In genomic region chr6:91222694-91223346, GRCm38 (mm10) we compare ENCODE assay signal across 14 mouse cellular contexts. TPM values are rescaled to one million over a fixed set of nuclear protein-coding genes. Genes with fewer than 3 reads are reported as not detected.
A peak's percentile ranks its signal among the peaks of the same experiment; 100 is the strongest.
DNase-seq lines count a peak whose midpoint lies in the region; ATAC-seq and TF ChIP-seq lines count a peak whose summit lies in the region.
"Had no signal": no experiment of that assay in that cellular context is flagged by ENCODE, and none has a peak within 500 bp of the region (broad histone marks: within the 10 kb centered on the region; RNA-seq: fewer than 3 reads in every experiment).

No protein-coding gene starts in this region.

- H3K9me3 ChIP-seq in intestine, embryonic 16.5 days (ENCODE audit: control insufficient read depth, low read length): no peaks in the 10 kb centered on the region
- no peaks in the 10 kb centered on the region for H3K9me3 ChIP-seq in intestine, postnatal 0 days (ENCODE audit: control insufficient read depth)
- no peaks in the 10 kb centered on the region for H3K9me3 ChIP-seq in embryonic facial prominence, embryonic 10.5 days
- H3K9me3 ChIP-seq in embryonic facial prominence, embryonic 12.5 days: no peaks in the 10 kb centered on the region
- H3K9me3 ChIP-seq in lung, postnatal 0 days (ENCODE audit: low read length): no peaks in the 10 kb centered on the region
- H3K9me3 ChIP-seq: forebrain, embryonic 10.5 days; liver, embryonic 13.5 days; megakaryocyte, embryonic 14.5 days; neural tube, embryonic 12.5 days had no signal

- no peak overlapping the region for H3K9ac ChIP-seq in intestine, embryonic 16.5 days (ENCODE audit: low read depth, low read length)
- H3K9ac ChIP-seq in intestine, postnatal 0 days (ENCODE audit: low read depth, low read length): no peak overlapping the region
- no peak overlapping the region for H3K9ac ChIP-seq in embryonic facial prominence, embryonic 12.5 days
- H3K9ac ChIP-seq in lung, postnatal 0 days (replicated peaks; ENCODE audit: low read depth): no peak overlapping the region
- H3K9ac ChIP-seq: liver, embryonic 13.5 days; neural tube, embryonic 12.5 days had no signal

- no peak for TF ChIP-seq EP300 in lung, postnatal 0 days (IDR thresholded peaks at IDR 0.05)

- no peaks in the 10 kb centered on the region; the same call in 1 of the 2 replicates for H3K4me1 ChIP-seq in intestine, embryonic 16.5 days (ENCODE audit: control insufficient read depth, insufficient read depth, low read length)
- H3K4me1 ChIP-seq in intestine, postnatal 0 days (replicated peaks; ENCODE audit: control insufficient read depth, insufficient read depth, low read length): no peaks in the 10 kb centered on the region
- peaks cover 41% of the 10 kb centered on the region for H3K4me1 ChIP-seq in embryonic facial prominence, embryonic 10.5 days
- H3K4me1 ChIP-seq in embryonic facial prominence, embryonic 12.5 days: peaks cover 33% of the 10 kb centered on the region
- H3K4me1 ChIP-seq in lung, postnatal 0 days (ENCODE audit: insufficient read depth, low read depth, low read length): no peaks in the 10 kb centered on the region
- H3K4me1 ChIP-seq: liver, embryonic 13.5 days had no signal

- 0 out of 2 replicates have a peak, but pooled peaks cover 4% of the 10 kb centered on the region for H3K27me3 ChIP-seq in intestine, embryonic 16.5 days (replicated peaks; ENCODE audit: control insufficient read depth, insufficient read depth, low read length)
- no peaks in the 10 kb centered on the region for H3K27me3 ChIP-seq in intestine, postnatal 0 days (replicated peaks; ENCODE audit: control insufficient read depth, insufficient read depth, low read length)
- no peaks in the 10 kb centered on the region for H3K27me3 ChIP-seq in embryonic facial prominence, embryonic 10.5 days (replicated peaks; ENCODE audit: low read depth, poor library complexity, severe bottlenecking)
- H3K27me3 ChIP-seq in embryonic facial prominence, embryonic 12.5 days: no peaks in the 10 kb centered on the region
- H3K27me3 ChIP-seq in lung, postnatal 0 days (replicated peaks; ENCODE audit: insufficient read depth, low read length): no peaks in the 10 kb centered on the region
- H3K27me3 ChIP-seq: neural tube, embryonic 12.5 days had no signal

- peak; percentile 68 for ATAC-seq in intestine, embryonic 16.5 days
- no peak for ATAC-seq in intestine, postnatal 0 days
- no peak for ATAC-seq in embryonic facial prominence, embryonic 12.5 days (ENCODE audit: insufficient number of reproducible peaks, insufficient read depth, low FRiP score, low TSS enrichment)
- ATAC-seq in lung, postnatal 0 days: peak; percentile 17; the same call in 1 of the 2 replicates
- ATAC-seq in activated CD4-positive, CD25-positive, alpha-beta regulatory T cell, adult 4 months: no peak

- H3K36me3 ChIP-seq in intestine, embryonic 16.5 days (ENCODE audit: control insufficient read depth, insufficient read depth, low read length): no peaks in the 10 kb centered on the region
- H3K36me3 ChIP-seq in intestine, postnatal 0 days (ENCODE audit: control insufficient read depth, insufficient read depth): no peaks in the 10 kb centered on the region
- no peaks in the 10 kb centered on the region; the same call in 1 of the 2 replicates for H3K36me3 ChIP-seq in embryonic facial prominence, embryonic 10.5 days (replicated peaks)
- H3K36me3 ChIP-seq in embryonic facial prominence, embryonic 12.5 days: no peaks in the 10 kb centered on the region
- H3K36me3 ChIP-seq in lung, postnatal 0 days (ENCODE audit: insufficient read depth, low read length): no peaks in the 10 kb centered on the region
- H3K36me3 ChIP-seq: forebrain, embryonic 10.5 days; liver, embryonic 13.5 days; neural tube, embryonic 12.5 days had no signal

- H3K4me3 ChIP-seq in intestine, embryonic 16.5 days (ENCODE audit: low read length): no peak overlapping the region
- no peak overlapping the region for H3K4me3 ChIP-seq in intestine, postnatal 0 days (ENCODE audit: low read depth, low read length)
- H3K4me3 ChIP-seq in embryonic facial prominence, embryonic 10.5 days: no peak overlapping the region
- H3K4me3 ChIP-seq in embryonic facial prominence, embryonic 12.5 days: no peak overlapping the region
- H3K4me3 ChIP-seq in lung, postnatal 0 days (ENCODE audit: low read depth, low read length): no peak overlapping the region
- H3K4me3 ChIP-seq: forebrain, embryonic 10.5 days; liver, embryonic 13.5 days; megakaryocyte, embryonic 14.5 days; neural tube, embryonic 12.5 days had no signal

- no peak for DNase-seq in embryonic facial prominence, embryonic 10.5 days (ENCODE audit: low spot score)
- no peak for DNase-seq in lung, postnatal 0 days (ENCODE audit: low spot score)
- no peak for DNase-seq in layer of hippocampus, adult 11-12 months (ENCODE audit: low spot score)
- DNase-seq: adrenal gland, postnatal 14 days; kidney, postnatal 14 days; liver, embryonic 13.5 days; right cerebral cortex, postnatal 25 days had no signal

- no peak overlapping the region for H3K27ac ChIP-seq in intestine, embryonic 16.5 days (ENCODE audit: low read length)
- no peak overlapping the region for H3K27ac ChIP-seq in intestine, postnatal 0 days (ENCODE audit: low read depth, low read length)
- 0 out of 2 replicates have a peak overlapping the region, but pooled peaks have one; percentile 7 for H3K27ac ChIP-seq in embryonic facial prominence, embryonic 10.5 days (replicated peaks)
- 0 out of 2 replicates have a peak overlapping the region, but pooled peaks have one; percentile 46 for H3K27ac ChIP-seq in embryonic facial prominence, embryonic 12.5 days
- no peak overlapping the region for H3K27ac ChIP-seq in lung, postnatal 0 days (ENCODE audit: low read length)
- H3K27ac ChIP-seq: forebrain, embryonic 10.5 days; liver, embryonic 13.5 days; neural tube, embryonic 12.5 days had no signal

- WGBS in intestine, embryonic 16.5 days: 61% methylated on average over 10 of the region's 10 CpGs
- WGBS in intestine, postnatal 0 days: 63% methylated on average over 10 of the region's 10 CpGs
- WGBS in embryonic facial prominence, embryonic 10.5 days: 79% methylated on average over 10 of the region's 10 CpGs
- WGBS in embryonic facial prominence, embryonic 12.5 days: 69% methylated on average over 10 of the region's 10 CpGs
- WGBS in lung, postnatal 0 days: 48% methylated on average over 10 of the region's 10 CpGs

- no peak for TF ChIP-seq CTCF in intestine, postnatal 0 days (IDR thresholded peaks at IDR 0.05; ENCODE audit: low read depth)
- TF ChIP-seq CTCF in lung, postnatal 0 days (IDR thresholded peaks at IDR 0.05): no peak

- H3K4me2 ChIP-seq in intestine, embryonic 16.5 days (ENCODE audit: low read depth, low read length): no peak overlapping the region
- H3K4me2 ChIP-seq in intestine, postnatal 0 days (replicated peaks; ENCODE audit: low read depth): no peak overlapping the region
- no peak overlapping the region for H3K4me2 ChIP-seq in embryonic facial prominence, embryonic 12.5 days (replicated peaks)
- no peak overlapping the region for H3K4me2 ChIP-seq in lung, postnatal 0 days (replicated peaks; ENCODE audit: low read depth, low read length)
- H3K4me2 ChIP-seq: liver, embryonic 13.5 days; neural tube, embryonic 12.5 days had no signal

RNA-seq across cellular contexts. Expression of gene Fbln2, which starts 10.6 kb away (rescaled TPM):
- polyA plus RNA-seq in intestine, embryonic 16.5 days (2015; fragmentation: Nextera tagmentation; extraction: Ambion mirVana): 43.6 and 51.0 TPM in 2 replicates
- polyA plus RNA-seq in intestine, postnatal 0 days (2015; fragmentation: Nextera tagmentation; extraction: Ambion mirVana): 19.5 and 24.1 TPM in 2 replicates
- 56.6 and 69.0 TPM in 2 replicates for polyA plus RNA-seq in embryonic facial prominence, embryonic 10.5 days (2016; fragmentation: Nextera tagmentation; extraction: Ambion mirVana)
- 179 and 200 TPM in 2 replicates for polyA plus RNA-seq in embryonic facial prominence, embryonic 12.5 days (2016; fragmentation: Nextera tagmentation; extraction: Ambion mirVana)
- 63.0 and 63.8 TPM in 2 replicates for polyA plus RNA-seq in lung, postnatal 0 days (2015; fragmentation: Nextera tagmentation; extraction: Ambion mirVana)
- polyA plus RNA-seq in activated CD4-positive, CD25-positive, alpha-beta regulatory T cell, adult 4 months (2017; shearing (Covaris generic)): under 1 TPM in 1 of 2 experiments, not detected in 1; 0.48 TPM

Comparison
In these comparisons a context has a peak if more than half of its experiments do, and no peak if none do; other contexts are left out.
1. ATAC-seq: peak in intestine, embryonic 16.5 days (single experiment) and lung, postnatal 0 days (single experiment); none in intestine, postnatal 0 days (single experiment), embryonic facial prominence, embryonic 12.5 days (single experiment) and activated CD4-positive, CD25-positive, alpha-beta regulatory T cell, adult 4 months (single experiment).
2. H3K27ac ChIP-seq: peak in embryonic facial prominence, embryonic 10.5 days (single experiment) and embryonic facial prominence, embryonic 12.5 days (single experiment); none in intestine, embryonic 16.5 days (single experiment), intestine, postnatal 0 days (single experiment) and lung, postnatal 0 days (single experiment).
3. RNA of gene Fbln2, which starts 10.6 kb away (polyA plus RNA-seq): 179 to 200 TPM in embryonic facial prominence, embryonic 12.5 days, 56.6 to 69.0 TPM in embryonic facial prominence, embryonic 10.5 days, 63.0 to 63.8 TPM in lung, postnatal 0 days, 43.6 to 51.0 TPM in intestine, embryonic 16.5 days and 19.5 to 24.1 TPM in intestine, postnatal 0 days; 0.48 TPM in activated CD4-positive, CD25-positive, alpha-beta regulatory T cell, adult 4 months; every median in the first group is over 10 times any median in the second.